Mouse (Mus musculus): ENCODE measurements around the gene Hist1h4h. TPM values are rescaled to one million over a fixed set of nuclear protein-coding genes. Genes with fewer than 3 reads are reported as not detected.
"Not testable (repeated sequence)": the region's sequence is repeated elsewhere in the genome, so short reads cannot be mapped to it uniquely, and the experiment has no call there.

Hist1h4h gene
- polyA plus RNA-seq, 1 experiment from 2014 or later = 7.9 TPM

DNA sequence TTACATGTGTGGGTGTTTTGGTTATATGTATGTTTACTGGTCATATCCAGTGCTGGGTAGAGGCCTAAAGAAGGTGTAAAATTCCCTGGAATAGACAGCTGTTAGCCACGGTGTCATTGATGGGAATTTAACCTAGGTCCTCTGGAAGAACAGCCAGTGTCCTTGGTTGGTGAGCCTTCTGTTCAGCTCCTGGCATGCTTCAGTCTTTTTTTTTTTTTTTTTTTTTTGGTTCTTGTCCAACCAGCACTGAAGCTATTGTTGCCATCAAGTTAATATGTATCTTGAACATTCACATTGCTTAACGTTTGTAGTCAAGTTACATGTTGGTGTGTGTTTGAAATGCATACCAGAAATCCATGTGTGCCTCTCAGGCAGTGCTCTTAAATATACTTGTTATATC, 33.6 kb downstream of the Hist1h4h start:
- ATAC-seq (ENCODE audit: insufficient number of reproducible peaks, insufficient read depth, low FRiP score, low TSS enrichment, low read depth) = no peak
- 86% methylated on average over 2 of the region's 2 CpGs for WGBS
- Histone ChIP-seq H3K4me3 (no peak overlapping the region), H3K36me3 (no peaks in the 10 kb centered on the region), H3K9me3 (no peaks in the 10 kb centered on the region), H3K9ac (no peak overlapping the region), H3K27ac (peak overlapping the region; percentile 98), H3K4me2 (no peak overlapping the region), H3K4me1 (0 out of 2 replicates have a peak, but pooled peaks cover 5% of the 10 kb centered on the region), H3K27me3 (no peaks in the 10 kb centered on the region)

DNA sequence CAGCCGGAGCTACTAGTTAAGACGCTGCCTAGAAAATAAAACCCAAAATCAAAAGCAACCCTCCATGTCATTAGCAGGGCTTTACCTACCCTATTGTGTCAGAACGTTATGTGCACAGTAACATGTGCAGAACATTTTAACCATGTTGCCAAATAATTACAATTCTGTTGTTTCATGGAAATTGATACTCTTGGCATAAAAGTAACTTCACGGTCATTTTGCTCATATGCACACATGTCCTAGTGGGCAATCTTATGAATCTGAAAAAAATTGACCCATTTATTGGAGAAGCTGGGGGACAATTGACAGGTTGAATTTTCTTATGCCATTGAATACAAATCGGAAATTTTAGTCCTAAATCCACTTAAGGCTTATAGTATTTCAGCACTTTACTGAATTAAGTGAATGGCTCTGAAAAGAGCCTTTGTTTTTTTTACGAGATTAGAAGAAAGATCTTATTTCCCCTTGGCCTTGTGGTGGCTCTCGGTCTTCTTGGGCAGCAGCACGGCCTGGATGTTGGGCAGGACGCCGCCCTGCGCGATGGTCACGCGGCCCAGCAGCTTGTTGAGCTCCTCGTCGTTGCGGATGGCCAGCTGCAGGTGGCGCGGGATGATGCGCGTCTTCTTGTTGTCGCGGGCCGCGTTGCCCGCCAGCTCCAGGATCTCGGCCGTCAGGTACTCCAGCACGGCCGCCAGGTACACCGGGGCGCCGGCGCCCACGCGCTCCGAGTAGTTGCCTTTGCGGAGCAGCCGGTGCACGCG, 39.6 kb downstream of the Hist1h4h start:
- under 1% methylated on average over 25 of the region's 41 CpGs for WGBS
- Histone ChIP-seq H3K9ac (peak overlapping the region; percentile 67), H3K27ac (peak overlapping the region; percentile 96), H3K4me2 (peak overlapping the region; percentile 75), H3K4me3 (peak overlapping the region; percentile 54)
- H3K27me3 ChIP-seq; H3K9me3 ChIP-seq; ATAC-seq (ENCODE audit: insufficient number of reproducible peaks, insufficient read depth, low FRiP score, low TSS enrichment, low read depth); H3K4me1 ChIP-seq; H3K36me3 ChIP-seq: not testable (repeated sequence)

DNA sequence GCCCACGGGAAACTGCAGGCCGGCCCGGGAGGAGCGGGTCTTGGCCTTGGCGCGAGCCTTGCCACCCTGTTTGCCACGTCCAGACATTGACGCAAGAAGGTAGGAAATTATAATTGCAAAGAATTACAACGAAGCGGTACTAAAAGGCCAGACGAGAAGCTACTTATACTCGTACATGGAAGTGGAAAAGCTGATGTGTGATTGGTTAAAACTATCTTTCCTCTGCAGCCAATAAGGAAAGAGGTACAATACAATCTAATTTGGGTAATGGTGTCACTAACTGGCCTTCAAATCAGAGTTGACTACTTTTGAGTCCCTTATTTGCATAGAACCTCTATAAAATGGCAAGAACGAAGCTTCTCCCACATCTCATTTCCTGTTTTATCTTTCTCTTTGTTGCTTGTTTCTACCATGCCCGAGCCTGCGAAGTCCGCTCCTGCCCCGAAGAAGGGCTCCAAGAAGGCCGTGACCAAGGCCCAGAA, 40.2 kb downstream of the Hist1h4h start, which contains the start of the genes Hist1h2ae and Hist1h2bg:
Gene Hist1h2ae, minus strand, starts transcription at position 199 of the 482 bp plus-strand sequence.
Gene Hist1h2bg, plus strand, starts transcription at position 375 of the 482 bp plus-strand sequence.
- Histone ChIP-seq H3K4me2 (peak within 1 kb of the TSS; percentile 75), H3K36me3 (no peaks in the 10 kb centered on the region), H3K9me3 (no peaks in the 10 kb centered on the region), H3K27ac (peak within 1 kb of the TSS; percentile 96), H3K4me1 (peaks cover 9% of the 10 kb centered on the region), H3K9ac (peak within 1 kb of the TSS; percentile 85), H3K4me3 (peak within 1 kb of the TSS; percentile 54), H3K27me3 (no peaks in the 10 kb centered on the region)
- peak; percentile 88 for ATAC-seq (ENCODE audit: insufficient number of reproducible peaks, insufficient read depth, low FRiP score, low TSS enrichment, low read depth)
- under 1% methylated on average over 18 of the region's 18 CpGs for WGBS

DNA sequence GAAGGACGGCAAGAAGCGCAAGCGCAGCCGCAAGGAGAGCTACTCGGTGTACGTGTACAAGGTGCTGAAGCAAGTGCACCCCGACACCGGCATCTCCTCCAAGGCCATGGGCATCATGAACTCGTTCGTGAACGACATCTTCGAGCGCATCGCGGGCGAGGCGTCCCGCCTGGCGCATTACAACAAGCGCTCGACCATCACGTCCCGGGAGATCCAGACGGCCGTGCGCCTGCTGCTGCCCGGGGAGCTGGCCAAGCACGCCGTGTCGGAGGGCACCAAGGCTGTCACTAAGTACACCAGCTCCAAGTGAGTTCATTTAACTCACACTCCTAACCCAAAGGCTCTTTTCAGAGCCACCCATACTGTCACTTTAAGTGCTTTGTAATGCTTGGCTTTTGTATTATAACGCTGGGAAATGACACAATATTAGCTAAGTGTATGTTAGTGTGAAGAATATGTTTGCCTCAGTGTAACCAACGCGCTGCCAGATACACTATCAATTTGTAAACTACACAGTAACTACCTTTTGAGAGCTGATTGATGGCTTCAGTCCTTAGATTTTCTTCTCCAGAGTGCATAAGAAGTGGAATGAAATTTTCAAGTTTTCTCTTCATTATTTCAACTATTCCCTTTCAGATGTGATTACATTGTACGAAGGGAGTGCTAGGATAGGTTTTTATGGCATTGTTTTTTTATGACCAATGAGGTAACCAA, 40.8 kb downstream of the Hist1h4h start:
- not testable (repeated sequence) for ATAC-seq (ENCODE audit: insufficient number of reproducible peaks, insufficient read depth, low FRiP score, low TSS enrichment, low read depth); H3K27me3 ChIP-seq; H3K36me3 ChIP-seq; H3K9me3 ChIP-seq
- Histone ChIP-seq H3K27ac (peak overlapping the region; percentile 96), H3K4me2 (peak overlapping the region; percentile 75), H3K4me1 (peaks cover 14% of the 10 kb centered on the region), H3K9ac (peak overlapping the region; percentile 85), H3K4me3 (peak overlapping the region; percentile 54)
- under 1% methylated on average over 15 of the region's 34 CpGs for WGBS

DNA sequence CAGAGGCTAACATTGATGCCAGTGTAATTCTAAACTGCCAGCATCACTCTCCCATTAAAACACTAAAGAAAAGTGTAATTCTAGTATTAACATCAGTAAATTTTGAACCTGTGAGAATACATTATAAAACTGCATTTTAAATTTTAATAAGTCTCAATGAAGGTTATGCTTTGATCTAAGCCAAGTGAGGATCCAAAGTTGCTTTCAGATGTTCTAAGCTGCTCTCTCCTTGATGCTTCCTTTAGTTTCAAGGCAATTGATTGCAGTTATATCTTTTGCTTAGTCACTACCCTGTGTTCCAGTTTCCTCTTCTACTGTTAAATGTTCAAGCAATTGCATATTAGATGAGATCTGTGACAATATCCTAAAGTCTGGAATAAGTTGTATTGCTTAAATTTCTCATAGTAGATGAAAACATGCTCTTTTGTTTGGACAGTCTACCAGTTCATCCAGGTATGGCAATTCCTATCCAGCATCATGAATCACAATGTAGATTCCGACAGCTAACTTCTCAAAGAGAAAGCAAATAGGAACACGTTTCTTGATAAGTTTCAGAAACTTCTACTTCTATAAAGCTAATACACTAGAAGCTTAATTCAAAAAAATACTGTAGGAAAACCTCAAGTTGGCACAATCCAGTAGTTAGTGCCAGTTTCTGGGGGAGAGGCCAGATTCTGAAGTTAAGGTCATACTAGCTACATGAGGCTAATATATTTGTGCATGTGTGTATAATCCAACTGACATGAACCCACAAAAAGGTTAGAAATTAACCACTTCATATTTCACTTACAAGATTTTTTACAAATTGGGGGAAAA, 41.6 kb downstream of the Hist1h4h start:
- H3K4me1 ChIP-seq = peaks cover 19% of the 10 kb centered on the region
- peak overlapping the region; percentile 75 for H3K4me2 ChIP-seq
- peak overlapping the region; percentile 54 for H3K4me3 ChIP-seq
- no peaks in the 10 kb centered on the region for H3K36me3 ChIP-seq
- H3K27ac ChIP-seq = peak overlapping the region; percentile 96
- H3K27me3 ChIP-seq = no peaks in the 10 kb centered on the region
- 37% methylated on average over 2 of the region's 2 CpGs for WGBS
- H3K9me3 ChIP-seq = no peaks in the 10 kb centered on the region
- peak overlapping the region; percentile 85 for H3K9ac ChIP-seq
- ATAC-seq (ENCODE audit: insufficient number of reproducible peaks, insufficient read depth, low FRiP score, low TSS enrichment, low read depth) = no peak

DNA sequence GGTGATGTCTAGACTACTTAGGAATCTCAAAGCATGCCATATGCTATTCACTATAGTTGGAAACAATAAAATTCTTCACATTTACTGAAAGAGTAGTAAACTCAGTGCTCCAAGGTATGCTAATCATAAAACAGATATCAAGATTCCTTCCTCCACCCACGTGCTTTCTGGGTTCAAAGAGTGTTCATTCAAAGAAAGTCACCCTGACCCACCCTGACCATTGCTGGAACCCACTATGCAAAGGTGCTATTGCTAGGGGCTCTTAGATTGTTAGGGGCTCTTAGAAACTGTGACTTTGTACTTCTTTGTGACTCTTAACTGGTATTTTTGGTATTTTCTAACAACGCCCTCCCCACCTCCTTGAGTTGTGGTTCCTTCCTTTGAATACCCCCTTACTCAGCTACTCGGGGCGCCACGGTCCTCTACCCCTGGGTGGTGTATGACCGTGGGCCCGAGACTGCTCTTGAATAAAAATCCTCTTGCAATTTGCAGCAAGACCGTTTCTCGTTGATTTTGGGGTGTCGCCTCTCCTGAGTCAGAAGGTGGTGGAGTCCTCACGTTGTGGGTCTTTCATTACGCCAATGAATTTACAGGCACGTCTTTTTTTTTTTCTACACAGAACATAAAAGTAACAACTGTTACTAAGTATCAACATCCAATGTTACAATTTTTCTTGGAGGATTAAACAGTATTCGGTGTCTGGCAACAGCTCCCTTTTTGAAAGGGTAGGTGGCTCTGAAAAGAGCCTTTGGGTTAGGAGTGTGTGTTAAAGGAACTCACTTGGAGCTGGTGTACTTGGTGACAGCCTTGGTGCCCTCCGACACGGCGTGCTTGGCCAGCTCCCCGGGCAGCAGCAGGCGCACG, 42.4 kb downstream of the Hist1h4h start:
- Histone ChIP-seq H3K4me2 (peak overlapping the region; percentile 75), H3K4me1 (peaks cover 19% of the 10 kb centered on the region), H3K27ac (peak overlapping the region; percentile 96), H3K9ac (peak overlapping the region; percentile 85), H3K4me3 (peak overlapping the region; percentile 54)
- not testable (repeated sequence) for ATAC-seq (ENCODE audit: insufficient number of reproducible peaks, insufficient read depth, low FRiP score, low TSS enrichment, low read depth); H3K27me3 ChIP-seq; H3K36me3 ChIP-seq; H3K9me3 ChIP-seq
- WGBS = 11% methylated on average over 20 of the region's 20 CpGs

DNA sequence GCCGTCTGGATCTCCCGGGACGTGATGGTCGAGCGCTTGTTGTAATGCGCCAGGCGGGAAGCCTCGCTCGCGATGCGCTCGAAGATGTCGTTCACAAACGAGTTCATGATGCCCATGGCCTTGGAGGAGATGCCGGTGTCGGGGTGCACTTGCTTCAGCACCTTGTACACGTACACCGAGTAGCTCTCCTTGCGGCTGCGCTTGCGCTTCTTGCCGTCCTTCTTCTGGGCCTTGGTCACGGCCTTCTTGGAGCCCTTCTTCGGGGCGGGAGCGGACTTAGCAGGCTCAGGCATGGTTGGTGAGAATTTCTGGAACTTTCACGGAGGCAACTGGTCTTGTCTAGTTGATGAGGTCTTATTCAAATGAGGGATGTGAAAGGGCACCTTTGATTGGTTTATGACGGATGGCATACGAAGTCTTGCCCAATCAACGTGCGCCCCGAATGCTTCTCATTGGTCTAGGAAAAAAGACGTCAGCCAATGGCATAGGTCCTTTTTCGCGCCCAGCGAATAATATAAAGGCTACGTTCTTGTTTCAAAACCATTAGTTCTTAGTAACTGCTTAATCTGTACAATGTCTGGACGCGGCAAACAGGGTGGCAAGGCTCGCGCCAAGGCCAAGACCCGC, 43.2 kb downstream of the Hist1h4h start, which contains the start of the genes Hist1h2bf and Hist1h2ad:
Gene Hist1h2bf, minus strand, starts transcription at position 299 of the 627 bp plus-strand sequence.
Gene Hist1h2ad, plus strand, starts transcription at position 484 of the 627 bp plus-strand sequence.
- H3K27me3 ChIP-seq, H3K9me3 ChIP-seq, H3K36me3 ChIP-seq: not testable (repeated sequence)
- peaks cover 19% of the 10 kb centered on the region for H3K4me1 ChIP-seq
- 0% methylated on average over 41 of the region's 42 CpGs for WGBS
- peak within 1 kb of the TSS; percentile 75 for H3K4me2 ChIP-seq
- peak within 1 kb of the TSS; percentile 85 for H3K9ac ChIP-seq
- peak; percentile 87 for ATAC-seq (ENCODE audit: insufficient number of reproducible peaks, insufficient read depth, low FRiP score, low TSS enrichment, low read depth)
- H3K4me3 ChIP-seq = peak within 1 kb of the TSS; percentile 54
- peak within 1 kb of the TSS; percentile 96 for H3K27ac ChIP-seq

DNA sequence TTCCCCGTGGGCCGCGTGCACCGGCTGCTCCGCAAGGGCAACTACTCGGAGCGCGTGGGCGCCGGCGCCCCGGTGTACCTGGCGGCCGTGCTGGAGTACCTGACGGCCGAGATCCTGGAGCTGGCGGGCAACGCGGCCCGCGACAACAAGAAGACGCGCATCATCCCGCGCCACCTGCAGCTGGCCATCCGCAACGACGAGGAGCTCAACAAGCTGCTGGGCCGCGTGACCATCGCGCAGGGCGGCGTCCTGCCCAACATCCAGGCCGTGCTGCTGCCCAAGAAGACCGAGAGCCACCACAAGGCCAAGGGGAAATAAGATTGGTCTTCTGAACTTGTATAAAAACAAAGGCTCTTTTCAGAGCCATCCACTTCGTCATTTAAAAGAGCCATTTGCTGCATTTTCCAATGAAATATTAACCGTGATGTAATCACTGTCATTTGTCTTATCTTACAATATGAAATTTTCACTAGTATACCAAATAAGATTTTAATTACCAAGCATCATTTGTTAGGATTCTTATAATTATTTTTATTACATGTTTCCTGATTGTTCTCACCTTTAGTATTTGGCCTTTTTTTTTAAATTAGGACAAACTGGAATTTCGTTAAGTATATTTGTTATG, 43.8 kb downstream of the Hist1h4h start:
- not testable (repeated sequence) for H3K27me3 ChIP-seq; H3K36me3 ChIP-seq; H3K9me3 ChIP-seq; ATAC-seq (ENCODE audit: insufficient number of reproducible peaks, insufficient read depth, low FRiP score, low TSS enrichment, low read depth)
- peak overlapping the region; percentile 67 for H3K9ac ChIP-seq
- H3K4me2 ChIP-seq = peak overlapping the region; percentile 75
- peak overlapping the region; percentile 54 for H3K4me3 ChIP-seq
- peaks cover 19% of the 10 kb centered on the region for H3K4me1 ChIP-seq
- 0% methylated on average over 9 of the region's 39 CpGs for WGBS
- peak overlapping the region; percentile 96 for H3K27ac ChIP-seq

DNA sequence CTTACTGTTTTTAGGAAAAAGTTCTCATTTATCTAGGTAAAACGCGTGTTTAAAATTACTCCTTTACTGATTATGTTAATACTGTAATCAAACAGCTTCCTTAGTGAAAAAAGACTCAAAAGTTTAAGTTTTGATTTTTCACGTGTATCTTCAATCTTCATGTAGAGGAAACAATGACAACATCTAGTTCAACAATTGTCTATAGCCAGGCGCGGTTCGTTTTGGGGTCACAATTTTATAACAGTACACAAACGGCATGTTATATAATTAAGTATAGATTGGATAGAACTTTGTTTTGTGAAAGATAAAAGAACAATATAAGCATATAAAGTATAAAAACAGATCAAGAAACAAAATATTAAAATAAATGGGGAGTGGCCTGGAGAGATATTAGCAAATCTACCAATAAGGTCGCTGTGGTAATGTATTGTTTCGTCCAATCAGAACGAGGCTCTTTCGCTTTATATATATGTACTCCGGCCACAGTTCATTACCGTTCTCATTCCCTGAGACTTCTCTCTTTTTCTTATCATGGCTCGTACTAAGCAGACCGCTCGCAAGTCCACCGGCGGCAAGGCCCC, 44.5 kb downstream of the Hist1h4h start, which contains the start of gene Hist1h3d:
Gene Hist1h3d, plus strand, starts transcription at position 493 of the 581 bp plus-strand sequence.
- Histone ChIP-seq H3K4me2 (peak within 1 kb of the TSS; percentile 75), H3K36me3 (no peaks in the 10 kb centered on the region), H3K4me1 (peaks cover 15% of the 10 kb centered on the region), H3K9me3 (no peaks in the 10 kb centered on the region), H3K27ac (peak within 1 kb of the TSS; percentile 92), H3K9ac (peak within 1 kb of the TSS; percentile 85), H3K4me3 (peak within 1 kb of the TSS; percentile 50), H3K27me3 (no peaks in the 10 kb centered on the region)
- under 1% methylated on average over 18 of the region's 18 CpGs for WGBS
- ATAC-seq (ENCODE audit: insufficient number of reproducible peaks, insufficient read depth, low FRiP score, low TSS enrichment, low read depth) = 0 out of 2 replicates have a peak, but pooled peaks have one; percentile 49

All from embryonic facial prominence, embryonic 13.5 days (tissue).